Mouse (Mus musculus): ENCODE results near the gene Mmp24. TPM values are rescaled to one million over a fixed set of nuclear protein-coding genes. Genes with fewer than 3 reads are reported as not detected.

The Mmp24 gene
- polyA plus RNA-seq, 1 experiment from 2014 or later = not detected

DNA sequence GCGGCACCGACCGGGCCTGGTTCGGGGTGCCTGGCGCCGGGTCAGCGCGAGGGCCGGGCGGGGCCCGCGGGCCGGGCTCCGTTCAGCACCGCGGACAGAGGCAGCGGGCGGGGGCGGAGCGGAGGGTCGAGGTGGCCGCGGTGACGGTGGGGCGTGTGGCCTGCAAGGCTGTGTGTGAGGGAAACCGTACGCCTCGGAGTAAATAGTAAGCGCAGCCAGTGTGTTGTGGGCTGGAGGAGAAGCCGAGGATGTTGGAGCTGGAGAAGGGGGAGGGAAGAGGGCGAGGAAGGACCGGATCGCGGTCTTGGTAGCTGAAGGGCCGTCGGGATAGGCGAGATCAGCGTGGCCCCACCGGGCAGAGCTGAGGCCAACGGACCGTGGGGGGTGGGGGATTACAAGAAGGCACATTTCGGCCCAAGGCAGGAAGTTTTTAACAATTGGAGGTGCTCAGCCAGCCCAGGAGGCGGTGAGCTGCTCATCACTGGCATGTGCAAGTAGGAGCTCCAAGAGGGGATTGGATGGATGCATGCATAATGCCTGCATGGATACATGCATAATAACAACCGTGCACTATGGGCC is 632 bp downstream of the Mmp24 start:
- Histone ChIP-seq H3K4me1 (ENCODE audit: control insufficient read depth in 2 of 2, insufficient read depth in 2 of 2, low read length in 2 of 2) (no peaks in the 10 kb centered on the region; a peak in 1 of 4 replicates), H3K27me3 (ENCODE audit: control insufficient read depth, insufficient read depth, low read length) (peaks cover 58% of the 10 kb centered on the region), H3K9me3 (ENCODE audit: control insufficient read depth, low read length) (no peaks in the 10 kb centered on the region), H3K4me2 (ENCODE audit: low read length) (peak overlapping the region; percentile 90), H3K27ac (replicated peaks in 1 of 2; ENCODE audit: control insufficient read depth in 1 of 2, insufficient read depth in 1 of 2, low read depth in 2 of 2, low read length in 2 of 2) (no peak overlapping the region), H3K9ac (ENCODE audit: low read length) (no peak overlapping the region), H3K4me3 (ENCODE audit: control insufficient read depth in 1 of 2, insufficient read depth in 1 of 2, low read depth in 1 of 2, low read length in 2 of 2) (peak overlapping the region; percentile 44 to 46; a peak in 3 of 4 replicates), H3K36me3 (ENCODE audit: control insufficient read depth, insufficient read depth, low read length) (no peaks in the 10 kb centered on the region)
- WGBS = under 1% methylated on average over 42 of the region's 44 CpGs
- 0 out of 2 replicates have a peak, but pooled peaks have one; percentile 29 for ATAC-seq (ENCODE audit: insufficient number of reproducible peaks, insufficient read depth, low FRiP score, low read depth)

DNA sequence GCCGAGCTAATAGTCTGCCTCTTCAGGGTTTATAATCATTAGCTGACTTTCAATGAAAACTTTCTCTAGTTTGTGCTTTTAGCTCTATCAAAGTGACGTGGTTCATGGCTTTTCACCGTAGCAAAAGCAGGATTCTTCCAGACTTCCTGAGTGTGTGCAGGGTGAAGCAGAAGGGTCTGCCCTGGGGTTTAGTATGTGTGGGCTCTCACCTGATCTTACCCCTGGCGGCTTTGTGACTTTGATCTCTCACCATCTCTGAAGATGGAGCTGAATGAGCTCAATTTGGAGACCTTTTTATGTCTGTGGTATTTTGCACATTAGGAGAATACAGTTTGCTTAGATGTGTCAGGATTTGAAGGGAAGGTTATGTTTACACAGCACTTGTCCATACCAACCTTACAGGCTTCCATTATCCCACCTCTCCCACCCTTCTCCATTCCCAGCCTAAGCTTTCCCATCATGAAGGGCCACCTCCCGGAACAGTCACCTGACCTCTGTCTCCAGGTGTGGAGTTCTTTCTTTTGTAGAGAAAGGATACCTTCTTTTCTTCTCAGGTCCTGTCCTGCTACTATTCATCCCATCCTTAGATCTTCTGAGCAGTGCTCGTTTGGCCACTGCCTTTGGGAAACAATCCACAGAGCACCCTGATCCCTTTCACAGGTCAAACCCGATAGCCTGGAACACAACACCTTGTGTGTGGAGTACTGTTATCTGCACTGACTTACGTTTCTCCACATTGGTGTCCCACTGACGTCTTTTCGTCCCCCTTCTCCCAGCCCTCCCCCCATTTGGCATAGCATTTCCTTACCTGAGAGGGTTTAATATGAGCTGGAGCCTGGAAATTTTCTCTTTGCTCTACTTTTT is 1.9 kb downstream of the Mmp24 start:
- Histone ChIP-seq H3K4me2 (ENCODE audit: low read length) (no peak overlapping the region), H3K4me1 (ENCODE audit: control insufficient read depth in 2 of 2, insufficient read depth in 2 of 2, low read length in 2 of 2) (no peaks in the 10 kb centered on the region; a peak in 1 of 4 replicates), H3K4me3 (ENCODE audit: control insufficient read depth in 1 of 2, insufficient read depth in 1 of 2, low read depth in 1 of 2, low read length in 2 of 2) (no peak overlapping the region), H3K9me3 (ENCODE audit: control insufficient read depth, low read length) (no peaks in the 10 kb centered on the region), H3K27me3 (ENCODE audit: control insufficient read depth, insufficient read depth, low read length) (peaks cover 54% of the 10 kb centered on the region), H3K9ac (ENCODE audit: low read length) (no peak overlapping the region), H3K27ac (replicated peaks in 1 of 2; ENCODE audit: control insufficient read depth in 1 of 2, insufficient read depth in 1 of 2, low read depth in 2 of 2, low read length in 2 of 2) (no peak overlapping the region), H3K36me3 (ENCODE audit: control insufficient read depth, insufficient read depth, low read length) (no peaks in the 10 kb centered on the region)
- ATAC-seq (ENCODE audit: insufficient number of reproducible peaks, insufficient read depth, low FRiP score, low read depth) = no peak
- 67% methylated on average over 10 of the region's 10 CpGs for WGBS

DNA sequence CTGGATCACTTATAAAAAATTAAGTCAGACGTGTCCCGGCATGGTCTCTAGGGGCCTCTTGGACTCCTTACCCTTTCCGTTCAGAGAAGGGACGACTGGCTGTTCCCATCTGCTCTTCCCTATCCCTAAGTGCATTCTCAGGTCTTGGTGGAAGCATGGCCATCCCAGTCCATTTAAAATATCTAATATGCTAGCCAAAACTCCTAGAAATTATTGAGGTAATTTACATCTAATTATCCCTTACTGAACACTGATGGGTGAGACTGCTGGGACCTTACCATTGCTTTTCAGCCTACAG is 2.5 kb downstream of the Mmp24 start:
- peaks cover 48% of the 10 kb centered on the region for H3K27me3 ChIP-seq (ENCODE audit: control insufficient read depth, insufficient read depth, low read length)
- H3K4me2 ChIP-seq (ENCODE audit: low read length) = no peak overlapping the region
- no peaks in the 10 kb centered on the region for H3K36me3 ChIP-seq (ENCODE audit: control insufficient read depth, insufficient read depth, low read length)
- no peaks in the 10 kb centered on the region; a peak in 1 of 4 replicates for H3K4me1 ChIP-seq (ENCODE audit: control insufficient read depth in 2 of 2, insufficient read depth in 2 of 2, low read length in 2 of 2)
- H3K4me3 ChIP-seq (ENCODE audit: control insufficient read depth in 1 of 2, insufficient read depth in 1 of 2, low read depth in 1 of 2, low read length in 2 of 2) = no peak overlapping the region
- no peak for ATAC-seq (ENCODE audit: insufficient number of reproducible peaks, insufficient read depth, low FRiP score, low read depth)
- H3K27ac ChIP-seq (replicated peaks in 1 of 2; ENCODE audit: control insufficient read depth in 1 of 2, insufficient read depth in 1 of 2, low read depth in 2 of 2, low read length in 2 of 2) = no peak overlapping the region
- 77% methylated on average over 4 of the region's 4 CpGs for WGBS
- no peak overlapping the region for H3K9ac ChIP-seq (ENCODE audit: low read length)
- no peaks in the 10 kb centered on the region for H3K9me3 ChIP-seq (ENCODE audit: control insufficient read depth, low read length)

DNA sequence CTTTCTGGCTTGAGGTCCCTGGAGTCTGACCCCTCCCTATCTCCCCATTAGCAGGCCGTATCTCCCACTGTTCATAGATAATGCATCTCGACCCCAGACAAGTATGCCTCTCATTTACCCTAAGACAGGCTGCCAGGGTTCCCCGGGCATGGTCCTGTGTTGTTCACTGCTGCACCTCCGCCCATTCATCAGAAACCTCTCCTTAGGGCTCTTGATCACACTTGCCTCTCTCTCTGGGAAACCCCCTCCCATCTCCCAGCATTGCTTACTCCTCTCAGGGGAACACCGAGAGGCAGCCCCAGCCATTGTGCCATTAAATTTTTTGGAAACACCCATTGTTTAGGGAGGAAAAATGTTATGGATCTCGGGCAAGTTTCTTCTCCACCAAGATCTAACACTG is 2.9 kb downstream of the Mmp24 start:
- WGBS = 54% methylated on average over 6 of the region's 6 CpGs
- ATAC-seq (ENCODE audit: insufficient number of reproducible peaks, insufficient read depth, low FRiP score, low read depth) = no peak
- Histone ChIP-seq H3K4me1 (ENCODE audit: control insufficient read depth in 2 of 2, insufficient read depth in 2 of 2, low read length in 2 of 2) (no peaks in the 10 kb centered on the region; a peak in 1 of 4 replicates), H3K27ac (replicated peaks in 1 of 2; ENCODE audit: control insufficient read depth in 1 of 2, insufficient read depth in 1 of 2, low read depth in 2 of 2, low read length in 2 of 2) (no peak overlapping the region), H3K4me3 (ENCODE audit: control insufficient read depth in 1 of 2, insufficient read depth in 1 of 2, low read depth in 1 of 2, low read length in 2 of 2) (no peak overlapping the region), H3K27me3 (ENCODE audit: control insufficient read depth, insufficient read depth, low read length) (peaks cover 44% of the 10 kb centered on the region), H3K9me3 (ENCODE audit: control insufficient read depth, low read length) (no peaks in the 10 kb centered on the region), H3K36me3 (ENCODE audit: control insufficient read depth, insufficient read depth, low read length) (no peaks in the 10 kb centered on the region), H3K4me2 (ENCODE audit: low read length) (no peak overlapping the region), H3K9ac (ENCODE audit: low read length) (no peak overlapping the region)

DNA sequence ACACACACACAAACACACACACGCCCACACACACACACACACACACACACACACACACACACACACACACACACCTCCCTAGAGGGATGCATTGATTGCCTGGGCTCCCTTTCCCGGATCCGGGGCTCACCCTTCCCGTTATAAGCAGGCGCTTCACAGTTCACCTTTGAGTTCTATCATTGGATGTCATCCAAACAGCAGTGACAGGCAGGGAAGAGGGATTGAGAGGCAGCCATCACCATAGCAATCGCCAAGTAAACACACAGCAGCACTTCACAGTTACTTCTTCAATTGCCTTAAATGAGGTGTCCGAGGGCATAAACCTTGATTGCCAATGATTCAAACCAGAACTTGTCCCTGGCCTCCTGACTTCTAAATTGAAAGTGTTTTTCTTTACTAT is 3.9 kb downstream of the Mmp24 start:
- no peak for ATAC-seq (ENCODE audit: insufficient number of reproducible peaks, insufficient read depth, low FRiP score, low read depth)
- 39% methylated on average over 6 of the region's 7 CpGs for WGBS
- no peak overlapping the region for H3K4me3 ChIP-seq (ENCODE audit: control insufficient read depth in 1 of 2, insufficient read depth in 1 of 2, low read depth in 1 of 2, low read length in 2 of 2)
- H3K4me2 ChIP-seq (ENCODE audit: low read length) = no peak overlapping the region
- H3K9me3 ChIP-seq (ENCODE audit: control insufficient read depth, low read length) = no peaks in the 10 kb centered on the region
- no peaks in the 10 kb centered on the region; a peak in 1 of 4 replicates for H3K4me1 ChIP-seq (ENCODE audit: control insufficient read depth in 2 of 2, insufficient read depth in 2 of 2, low read length in 2 of 2)
- H3K27ac ChIP-seq (replicated peaks in 1 of 2; ENCODE audit: control insufficient read depth in 1 of 2, insufficient read depth in 1 of 2, low read depth in 2 of 2, low read length in 2 of 2) = no peak overlapping the region
- H3K9ac ChIP-seq (ENCODE audit: low read length) = no peak overlapping the region
- H3K27me3 ChIP-seq (ENCODE audit: control insufficient read depth, insufficient read depth, low read length) = peaks cover 34% of the 10 kb centered on the region
- H3K36me3 ChIP-seq (ENCODE audit: control insufficient read depth, insufficient read depth, low read length) = no peaks in the 10 kb centered on the region

DNA sequence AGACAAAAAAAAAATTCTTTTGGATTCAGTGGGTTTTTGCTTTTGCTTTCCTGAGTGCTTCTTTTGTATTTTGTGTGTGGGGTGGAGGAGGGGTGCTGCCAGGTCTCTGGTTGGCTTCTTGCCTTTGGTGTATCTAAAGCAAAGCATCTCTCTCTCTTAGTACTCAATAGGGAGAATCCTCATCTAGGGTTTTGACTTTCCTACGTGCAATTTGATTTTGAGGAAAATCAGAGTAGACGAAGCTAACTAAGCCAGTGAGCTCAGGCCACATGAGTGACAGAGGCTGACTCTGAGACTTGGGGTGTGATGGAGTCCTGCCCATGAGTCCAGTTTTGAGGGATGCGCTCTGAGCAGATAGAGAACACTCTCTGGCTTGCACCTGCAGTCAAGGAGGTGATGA is 4.4 kb downstream of the Mmp24 start:
- H3K4me3 ChIP-seq (ENCODE audit: control insufficient read depth in 1 of 2, insufficient read depth in 1 of 2, low read depth in 1 of 2, low read length in 2 of 2) = no peak overlapping the region
- no peak for ATAC-seq (ENCODE audit: insufficient number of reproducible peaks, insufficient read depth, low FRiP score, low read depth)
- H3K36me3 ChIP-seq (ENCODE audit: control insufficient read depth, insufficient read depth, low read length) = no peaks in the 10 kb centered on the region
- no peaks in the 10 kb centered on the region for H3K9me3 ChIP-seq (ENCODE audit: control insufficient read depth, low read length)
- H3K27me3 ChIP-seq (ENCODE audit: control insufficient read depth, insufficient read depth, low read length) = peaks cover 29% of the 10 kb centered on the region
- H3K27ac ChIP-seq (replicated peaks in 1 of 2; ENCODE audit: control insufficient read depth in 1 of 2, insufficient read depth in 1 of 2, low read depth in 2 of 2, low read length in 2 of 2) = no peak overlapping the region
- H3K4me1 ChIP-seq (ENCODE audit: control insufficient read depth in 2 of 2, insufficient read depth in 2 of 2, low read length in 2 of 2) = no peaks in the 10 kb centered on the region; a peak in 1 of 4 replicates
- no peak overlapping the region for H3K4me2 ChIP-seq (ENCODE audit: low read length)
- no peak overlapping the region for H3K9ac ChIP-seq (ENCODE audit: low read length)
- WGBS = 71% methylated on average over 3 of the region's 3 CpGs

DNA sequence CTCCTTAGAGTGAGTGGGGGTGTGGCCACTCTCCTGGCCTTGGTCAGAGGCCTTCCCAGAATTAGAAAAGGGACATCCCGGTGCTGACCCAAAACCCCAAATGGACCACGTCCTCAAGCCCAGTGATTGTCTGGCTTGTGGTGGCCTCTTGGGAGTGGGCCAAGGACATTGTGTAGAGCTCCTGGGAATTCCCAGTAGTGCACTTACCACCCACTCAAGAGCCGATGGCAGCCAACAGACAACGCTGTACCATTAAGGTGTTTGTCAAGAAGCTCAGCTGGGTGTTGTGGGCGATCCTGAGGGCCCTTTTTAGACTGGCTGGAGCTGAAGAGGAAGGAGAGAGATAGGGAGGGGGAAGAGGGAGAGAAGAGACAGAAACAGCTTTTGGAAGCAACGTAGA is 9.4 kb downstream of the Mmp24 start:
- H3K9ac ChIP-seq (ENCODE audit: low read length) = no peak overlapping the region
- peaks cover 3% of the 10 kb centered on the region for H3K27me3 ChIP-seq (ENCODE audit: control insufficient read depth, insufficient read depth, low read length)
- no peak overlapping the region for H3K4me3 ChIP-seq (ENCODE audit: control insufficient read depth in 1 of 2, insufficient read depth in 1 of 2, low read depth in 1 of 2, low read length in 2 of 2)

More for the DNA sequence above, 9.4 kb downstream of the Mmp24 start:
- Histone ChIP-seq H3K36me3 (ENCODE audit: control insufficient read depth, insufficient read depth, low read length) (no peaks in the 10 kb centered on the region), H3K4me2 (ENCODE audit: low read length) (no peak overlapping the region), H3K4me1 (ENCODE audit: control insufficient read depth in 2 of 2, insufficient read depth in 2 of 2, low read length in 2 of 2) (no peaks in the 10 kb centered on the region), H3K27ac (replicated peaks in 1 of 2; ENCODE audit: control insufficient read depth in 1 of 2, insufficient read depth in 1 of 2, low read depth in 2 of 2, low read length in 2 of 2) (no peak overlapping the region), H3K9me3 (ENCODE audit: control insufficient read depth, low read length) (no peaks in the 10 kb centered on the region)
- no peak for ATAC-seq (ENCODE audit: insufficient number of reproducible peaks, insufficient read depth, low FRiP score, low read depth)
- 72% methylated on average over 6 of the region's 6 CpGs for WGBS

All from heart, embryonic 14.5 days (tissue).